Mouse (Mus musculus): ENCODE measurements around the gene Wtip. TPM values are rescaled to one million over a fixed set of nuclear protein-coding genes. Genes with fewer than 3 reads are reported as not detected.

Gene Wtip
- polyA plus RNA-seq (2017; shearing (Covaris generic)): not detected

DNA sequence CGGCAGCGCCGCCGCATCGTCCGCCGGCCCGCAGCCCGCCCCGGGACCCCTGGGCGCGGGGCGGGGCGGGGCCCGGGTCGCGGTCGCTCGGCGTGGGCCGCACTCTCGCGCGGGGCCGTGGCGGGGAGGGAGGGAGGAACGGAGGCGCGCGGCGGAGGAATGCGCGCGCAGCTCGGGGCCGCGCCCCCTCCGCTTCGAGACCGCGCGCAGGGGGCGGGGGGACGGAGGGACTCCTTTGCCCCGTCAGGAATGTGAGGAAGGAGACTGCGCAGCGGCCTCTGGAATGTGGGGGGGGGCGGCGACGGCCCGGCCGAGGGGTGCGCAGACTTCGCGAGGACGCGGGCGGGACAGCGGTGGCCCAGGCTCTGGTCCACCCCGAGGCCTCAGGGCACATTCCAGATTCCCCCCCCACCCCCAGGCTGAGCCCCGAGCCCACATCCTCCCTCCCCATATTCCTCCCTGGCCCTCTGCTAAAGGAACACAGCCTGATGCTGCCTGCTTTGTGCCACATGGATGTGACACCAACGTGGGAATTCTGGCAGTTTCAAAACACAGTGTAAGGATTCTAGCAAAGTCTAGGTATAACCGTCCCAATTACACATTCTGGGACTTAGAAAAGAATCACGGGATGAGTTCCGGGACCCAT lies at the start of gene Wtip:
TSS of gene Wtip (minus strand) at position 152 of the 646 bp plus-strand sequence.

DNA sequence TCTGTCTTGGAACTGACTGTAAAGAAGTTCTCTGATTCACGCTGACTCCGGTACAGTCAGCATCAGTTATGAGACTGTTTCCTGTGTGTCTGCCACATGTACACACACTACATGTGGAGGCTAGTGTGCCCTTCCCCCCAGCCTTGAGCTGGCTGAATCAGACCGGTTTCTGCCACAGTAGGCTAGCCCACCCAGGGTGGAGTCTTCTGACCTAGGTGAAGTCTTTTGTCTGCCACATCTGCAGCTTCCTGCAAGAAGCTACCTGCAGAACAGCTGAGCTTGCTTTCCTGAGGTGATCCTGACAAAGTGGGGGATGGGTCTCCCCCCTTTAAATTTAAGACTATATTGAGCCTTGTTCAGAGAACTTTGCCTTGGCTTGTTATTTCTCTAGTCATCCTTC lies 36.4 kb upstream of the Wtip start, which contains the start of gene Uba2:
TSS of gene Uba2 (minus strand) at position 146 of the 400 bp plus-strand sequence.

DNA sequence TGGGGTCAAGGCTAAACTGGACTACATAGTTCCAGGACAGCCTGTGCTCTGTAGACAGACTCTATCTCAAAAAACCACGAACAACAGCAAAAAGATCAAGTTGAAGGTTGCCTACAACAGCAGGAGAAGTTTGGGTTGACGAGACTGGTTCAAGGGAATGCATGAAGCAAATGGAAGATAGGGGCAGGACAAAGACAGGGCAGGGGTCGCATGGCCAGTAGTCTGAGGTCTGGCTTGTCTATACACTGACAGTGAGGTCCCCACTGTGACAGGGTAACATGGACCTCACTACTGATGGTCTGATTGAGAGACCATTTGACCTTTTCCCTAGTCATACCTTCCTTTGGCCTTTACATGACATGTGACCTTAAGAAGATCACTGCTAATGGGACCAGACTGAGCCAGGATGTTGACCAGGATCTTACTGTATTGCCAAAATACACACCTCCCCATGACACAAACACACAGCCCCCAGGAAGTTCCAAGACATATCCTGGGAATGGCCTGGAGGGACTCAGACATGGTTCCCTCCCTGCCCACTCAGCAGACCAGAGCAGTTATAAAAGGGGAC lies 38.1 kb downstream of the Wtip start, which contains the start of gene Scgb1b30:
TSS of gene Scgb1b30 (plus strand) at position 521 of the 571 bp plus-strand sequence.

Other genes with a start within 250 kb of the Wtip start
- not detected for gene Scgb2b26, start 188.2 kb downstream of the Wtip start, polyA plus RNA-seq (2017; shearing (Covaris generic))
- gene Scgb2b27, start 119.3 kb downstream of the Wtip start, polyA plus RNA-seq (2017; shearing (Covaris generic)): not detected
- not detected for gene Scgb1b27, start 111.8 kb downstream of the Wtip start, polyA plus RNA-seq (2017; shearing (Covaris generic))
- gene Scgb1b30, start 37.8 kb downstream of the Wtip start, polyA plus RNA-seq (2017; shearing (Covaris generic)): not detected
- gene Uba2, start 36.3 kb upstream of the Wtip start, polyA plus RNA-seq (2017; shearing (Covaris generic)): 95.1 TPM
- gene Pdcd2l, start 63.4 kb upstream of the Wtip start, polyA plus RNA-seq (2017; shearing (Covaris generic)): 33.5 TPM
- gene Gpi1, start 97.1 kb upstream of the Wtip start, polyA plus RNA-seq (2017; shearing (Covaris generic)): 259 TPM
- 2.3 TPM for gene Gm6096, start 117.8 kb upstream of the Wtip start, polyA plus RNA-seq (2017; shearing (Covaris generic))
- gene 4931406P16Rik, start 180.3 kb upstream of the Wtip start, polyA plus RNA-seq (2017; shearing (Covaris generic)): 41.8 TPM